Mouse (Mus musculus) thymus, adult 2 months (tissue): ENCODE data around the gene Sds. TPM values are rescaled to one million over a fixed set of nuclear protein-coding genes. Genes with fewer than 3 reads are reported as not detected.

Experiments
- DNase-seq: peaks from one replicate; pipeline ENCODE4 v3.0.0; 2021
- H3K27ac ChIP-seq: fragments of 200-500 bp; 2 replicates; pipeline ENCODE4 v1.5.1; 2012; ENCODE audit warnings: low read length, control low read depth; ENCODE audit not compliant: control insufficient read depth, insufficient read depth
- H3K27me3 ChIP-seq: fragments of 200-500 bp; 2 replicates; pipeline ENCODE4 v1.6.1; 2012; ENCODE audit warnings: mild to moderate bottlenecking, low read length, moderate library complexity, mixed read lengths; ENCODE audit not compliant: control insufficient read depth, insufficient read depth
- H3K36me3 ChIP-seq: fragments of 200-500 bp; 2 replicates; pipeline ENCODE4 v1.6.1; 2012; ENCODE audit warnings: mild to moderate bottlenecking, low read length, moderate library complexity; ENCODE audit not compliant: control insufficient read depth, insufficient read depth
- H3K4me1 ChIP-seq: fragments of 200-500 bp; replicated peaks from 2 replicates; pipeline ENCODE4 v1.6.1; 2012; ENCODE audit warnings: low read length; ENCODE audit not compliant: control insufficient read depth, insufficient read depth
- H3K4me3 ChIP-seq: fragments of 200-500 bp; 2 replicates; pipeline ENCODE4 v1.5.1; 2012; ENCODE audit warnings: mild to moderate bottlenecking, low read length, control low read depth, moderate library complexity; ENCODE audit not compliant: control insufficient read depth, insufficient read depth
- CTCF ChIP-seq: fragments of 200-500 bp; IDR thresholded peaks from 2 replicates; pipeline ENCODE4 v1.5.1; 2012; ENCODE audit warnings: mild to moderate bottlenecking, control low read depth, low read length, moderate library complexity, borderline replicate concordance; ENCODE audit not compliant: control insufficient read depth, poor library complexity, insufficient read depth; ENCODE audit errors: extremely low read depth
- POLR2A ChIP-seq: fragments of 200-500 bp; IDR thresholded peaks from 2 replicates; pipeline ENCODE4 v1.6.1; 2012; ENCODE audit warnings: mild to moderate bottlenecking, low read length, control low read depth, moderate library complexity; ENCODE audit not compliant: control insufficient read depth, poor library complexity, insufficient read depth; ENCODE audit errors: extremely low read depth
- WGBS: fragments of 180-500 bp; shearing (Covaris S2); methylation state at CpG from one replicate; pipeline ENCODE4 v1.1.7; 2018; 5-methylcytosine and 5-hydroxymethylcytosine counted together
- polyA plus RNA-seq: library from polyadenylated mRNA; depleted of rRNA; stranded (reverse); fragments of >200 nt; gene quantifications from 2 replicates; pipeline ENCODE4 v1.2.3, GENCODE M21; 2012

Gene Sds
- polyA plus RNA-seq, 1 experiment, result 0.75 TPM

- Histone ChIP-seq H3K27ac (no peak overlapping the region), H3K36me3 (no peaks in the 10 kb centered on the region), H3K4me3 (no peak overlapping the region), H3K27me3 (no peaks in the 10 kb centered on the region), H3K4me1 (no peaks in the 10 kb centered on the region)
- no peak for DNase-seq
- no peak for TF ChIP-seq CTCF
- no peak for TF ChIP-seq POLR2A
- 91% methylated on average over 6 of the region's 6 CpGs for WGBS
These were observed 7.5 kb upstream of the Sds start for GRCm38 (mm10) chr5:120468830-120469229.

GRCm38 (mm10) chr5:120471538-120471937 is 4.8 kb upstream of the Sds start:
- Histone ChIP-seq H3K36me3 (no peaks in the 10 kb centered on the region), H3K27me3 (no peaks in the 10 kb centered on the region), H3K4me3 (no peak overlapping the region), H3K27ac (no peak overlapping the region), H3K4me1 (no peaks in the 10 kb centered on the region)
- TF ChIP-seq CTCF, result no peak
- TF ChIP-seq POLR2A, result no peak
- WGBS, result 72% methylated on average over 4 of the region's 4 CpGs
- DNase-seq, result no peak

GRCm38 (mm10) chr5:120472770-120473169 is 3.6 kb upstream of the Sds start, which contains the start of gene Sdsl:
Gene Sdsl, minus strand, starts transcription at chr5:120472810.
- H3K4me3 ChIP-seq, result no peak within 1 kb of the TSS
- no peaks in the 10 kb centered on the region for H3K36me3 ChIP-seq
- H3K4me1 ChIP-seq, result no peaks in the 10 kb centered on the region
- no peak within 1 kb of the TSS for H3K27ac ChIP-seq
- TF ChIP-seq POLR2A, result no peak
- TF ChIP-seq CTCF, result no peak
- no peaks in the 10 kb centered on the region; the same call in 1 of the 2 replicates for H3K27me3 ChIP-seq
- no peak for DNase-seq
- 87% methylated on average over 8 of the region's 8 CpGs for WGBS

GRCm38 (mm10) chr5:120473361-120473760 is 3.0 kb upstream of the Sds start:
- Histone ChIP-seq H3K36me3 (no peaks in the 10 kb centered on the region), H3K4me3 (no peak overlapping the region), H3K27me3 (no peaks in the 10 kb centered on the region; the same call in 1 of the 2 replicates), H3K27ac (no peak overlapping the region), H3K4me1 (no peaks in the 10 kb centered on the region)
- no peak for DNase-seq
- TF ChIP-seq CTCF, result no peak
- no peak for TF ChIP-seq POLR2A
- WGBS, result 82% methylated on average over 2 of the region's 2 CpGs

- Histone ChIP-seq H3K27ac (no peak overlapping the region), H3K36me3 (no peaks in the 10 kb centered on the region), H3K4me3 (no peak overlapping the region), H3K27me3 (no peaks in the 10 kb centered on the region; the same call in 1 of the 2 replicates), H3K4me1 (no peaks in the 10 kb centered on the region)
- TF ChIP-seq POLR2A, result no peak
- no peak for TF ChIP-seq CTCF
- WGBS, result 79% methylated on average over 8 of the region's 8 CpGs
- no peak for DNase-seq
These were observed 465 bp upstream of the Sds start for GRCm38 (mm10) chr5:120475861-120476260.

- Histone ChIP-seq H3K27ac (no peak overlapping the region), H3K4me3 (no peak overlapping the region), H3K27me3 (no peaks in the 10 kb centered on the region; the same call in 1 of the 2 replicates), H3K4me1 (no peaks in the 10 kb centered on the region), H3K36me3 (no peaks in the 10 kb centered on the region)
- WGBS, result 89% methylated on average over 5 of the region's 5 CpGs
- TF ChIP-seq CTCF, result no peak
- no peak for TF ChIP-seq POLR2A
- no peak for DNase-seq
These were observed 1.7 kb downstream of the Sds start for GRCm38 (mm10) chr5:120477993-120478392.

GRCm38 (mm10) chr5:120479538-120479937 is 3.2 kb downstream of the Sds start:
- peak; percentile 18 for DNase-seq
- Histone ChIP-seq H3K36me3 (no peaks in the 10 kb centered on the region), H3K4me1 (no peaks in the 10 kb centered on the region), H3K27me3 (no peaks in the 10 kb centered on the region; the same call in 1 of the 2 replicates), H3K4me3 (no peak overlapping the region), H3K27ac (no peak overlapping the region)
- WGBS, result 70% methylated on average over 4 of the region's 4 CpGs
- TF ChIP-seq CTCF (no peak), POLR2A (no peak)
